Mouse (Mus musculus): ENCODE measurements around the gene Gm28048. TPM values are rescaled to one million over a fixed set of nuclear protein-coding genes. Genes with fewer than 3 reads are reported as not detected.

Gm28048 gene
- polyA plus RNA-seq, 1 experiment: not detected

- Histone ChIP-seq H3K4me3 (replicated peaks; ENCODE audit: extremely low read depth, low read depth, low read length) (no peak overlapping the region), H3K4me1 (ENCODE audit: control insufficient read depth, insufficient read depth, low read length) (peaks cover 6% of the 10 kb centered on the region; the same call in 1 of the 2 replicates)
- TF ChIP-seq POLR2A (IDR thresholded peaks at IDR 0.05; ENCODE audit: borderline replicate concordance, extremely low read depth, low read depth, low read length): no peak
- no peak for TF ChIP-seq CTCF (IDR thresholded peaks at IDR 0.05; ENCODE audit: insufficient read depth, low read length)
- no peak for DNase-seq
- WGBS: 58% methylated on average over 1 of the region's 1 CpGs
Observed at GRCm38 (mm10) chr11:22978711-22979110, 3.2 kb downstream of the Gm28048 start.

DNA sequence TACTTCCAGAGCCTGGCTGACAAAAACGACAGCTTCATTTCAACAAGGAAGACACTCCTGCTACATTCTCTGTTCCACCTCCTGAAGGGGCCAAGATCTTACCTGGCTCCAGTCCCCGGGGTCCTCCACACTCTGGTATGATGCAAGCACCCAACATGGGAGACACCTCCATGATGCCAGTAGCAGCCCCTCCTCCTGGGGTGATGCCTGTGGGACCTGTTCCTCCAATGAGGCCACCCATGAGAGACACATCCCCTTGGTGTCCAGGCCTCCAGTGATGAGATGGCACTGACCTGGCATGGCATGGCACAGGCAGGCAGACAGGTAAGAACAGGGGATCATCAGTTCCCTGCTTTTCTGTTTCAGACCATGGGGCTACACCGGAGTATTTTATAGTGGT, 3.7 kb downstream of the Gm28048 start:
- H3K4me3 ChIP-seq (replicated peaks; ENCODE audit: extremely low read depth, low read depth, low read length): no peak overlapping the region
- WGBS: 88% methylated on average over 3 of the region's 3 CpGs
- TF ChIP-seq CTCF (IDR thresholded peaks at IDR 0.05; ENCODE audit: insufficient read depth, low read length): no peak
- TF ChIP-seq POLR2A (IDR thresholded peaks at IDR 0.05; ENCODE audit: borderline replicate concordance, extremely low read depth, low read depth, low read length): no peak

GRCm38 (mm10) chr11:22973599-22973998, 8.3 kb downstream of the Gm28048 start:
- TF ChIP-seq POLR2A (IDR thresholded peaks at IDR 0.05; ENCODE audit: borderline replicate concordance, extremely low read depth, low read depth, low read length): no peak
- no peak for TF ChIP-seq CTCF (IDR thresholded peaks at IDR 0.05; ENCODE audit: insufficient read depth, low read length)
- H3K4me3 ChIP-seq (replicated peaks; ENCODE audit: extremely low read depth, low read depth, low read length): peak overlapping the region; percentile 66
- WGBS: 49% methylated on average over 14 of the region's 14 CpGs
- peaks cover 3% of the 10 kb centered on the region; the same call in 1 of the 2 replicates for H3K4me1 ChIP-seq (ENCODE audit: control insufficient read depth, insufficient read depth, low read length)
- no peak for DNase-seq

More for the DNA sequence above, 3.7 kb downstream of the Gm28048 start:
- peaks cover 6% of the 10 kb centered on the region; the same call in 1 of the 2 replicates for H3K4me1 ChIP-seq (ENCODE audit: control insufficient read depth, insufficient read depth, low read length)
- DNase-seq: no peak

GRCm38 (mm10) chr11:22972746-22973526, 9.0 kb downstream of the Gm28048 start:
- TF ChIP-seq CTCF (IDR thresholded peaks at IDR 0.05; ENCODE audit: insufficient read depth, low read length) (no peak), POLR2A (IDR thresholded peaks at IDR 0.05; ENCODE audit: borderline replicate concordance, extremely low read depth, low read depth, low read length) (peak; percentile 90; the same call in 1 of the 2 replicates)
- Histone ChIP-seq H3K4me3 (replicated peaks; ENCODE audit: extremely low read depth, low read depth, low read length) (peak overlapping the region; percentile 84), H3K4me1 (ENCODE audit: control insufficient read depth, insufficient read depth, low read length) (peaks cover 3% of the 10 kb centered on the region; the same call in 1 of the 2 replicates)
- peak; percentile 82 for DNase-seq
- 49% methylated on average over 44 of the region's 46 CpGs for WGBS

- TF ChIP-seq POLR2A (IDR thresholded peaks at IDR 0.05; ENCODE audit: borderline replicate concordance, extremely low read depth, low read depth, low read length): peak; percentile 94; the same call in 1 of the 2 replicates
- no peak for TF ChIP-seq CTCF (IDR thresholded peaks at IDR 0.05; ENCODE audit: insufficient read depth, low read length)
- Histone ChIP-seq H3K4me1 (ENCODE audit: control insufficient read depth, insufficient read depth, low read length) (peaks cover 3% of the 10 kb centered on the region; the same call in 1 of the 2 replicates), H3K4me3 (replicated peaks; ENCODE audit: extremely low read depth, low read depth, low read length) (peak within 1 kb of the TSS; percentile 84)
- DNase-seq: peak; percentile 62
- 54% methylated on average over 56 of the region's 56 CpGs for WGBS
Observed at GRCm38 (mm10) chr11:22971835-22972709, 9.8 kb downstream of the Gm28048 start, which contains the start of gene Zrsr1. Gene Zrsr1 (plus strand): TSS chr11:22972005.

GRCm38 (mm10) chr11:22970546-22970945, 11.3 kb downstream of the Gm28048 start:
- Histone ChIP-seq H3K4me1 (ENCODE audit: control insufficient read depth, insufficient read depth, low read length) (peaks cover 2% of the 10 kb centered on the region; the same call in 1 of the 2 replicates), H3K4me3 (replicated peaks; ENCODE audit: extremely low read depth, low read depth, low read length) (no peak overlapping the region)
- TF ChIP-seq POLR2A (IDR thresholded peaks at IDR 0.05; ENCODE audit: borderline replicate concordance, extremely low read depth, low read depth, low read length) (no peak), CTCF (IDR thresholded peaks at IDR 0.05; ENCODE audit: insufficient read depth, low read length) (no peak)
- 100% methylated on average over 1 of the region's 1 CpGs for WGBS
- no peak for DNase-seq

DNA sequence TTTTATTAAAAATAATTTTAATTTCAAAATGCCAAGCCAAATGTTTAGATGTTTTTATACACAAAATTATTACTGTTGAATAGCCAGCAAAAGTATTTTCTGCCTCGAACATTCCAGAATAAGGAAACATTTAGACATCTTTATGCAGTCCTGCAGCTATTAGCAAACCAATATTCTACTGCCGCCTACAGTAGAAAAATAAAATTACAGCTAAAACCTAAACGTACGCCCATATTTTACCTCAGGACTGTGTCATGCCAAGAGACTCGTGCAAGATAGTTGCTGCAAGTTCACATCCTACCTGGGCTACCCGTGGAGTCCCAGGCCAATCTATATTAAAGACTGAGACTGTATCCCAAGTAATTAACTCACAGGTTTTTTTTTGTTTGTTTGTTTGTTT, 12.4 kb downstream of the Gm28048 start:
- H3K4me1 ChIP-seq (ENCODE audit: control insufficient read depth, insufficient read depth, low read length): no peaks in the 10 kb centered on the region
- H3K4me3 ChIP-seq (replicated peaks; ENCODE audit: extremely low read depth, low read depth, low read length): no peak overlapping the region
- no peak for TF ChIP-seq CTCF (IDR thresholded peaks at IDR 0.05; ENCODE audit: insufficient read depth, low read length)
- TF ChIP-seq POLR2A (IDR thresholded peaks at IDR 0.05; ENCODE audit: borderline replicate concordance, extremely low read depth, low read depth, low read length): no peak
- DNase-seq: no peak
- 35% methylated on average over 6 of the region's 6 CpGs for WGBS

- no peaks in the 10 kb centered on the region for H3K4me1 ChIP-seq (ENCODE audit: control insufficient read depth, insufficient read depth, low read length)
- H3K4me3 ChIP-seq (replicated peaks; ENCODE audit: extremely low read depth, low read depth, low read length): no peak overlapping the region
- no peak for DNase-seq
- WGBS: 73% methylated on average over 4 of the region's 4 CpGs
- no peak for TF ChIP-seq CTCF (IDR thresholded peaks at IDR 0.05; ENCODE audit: insufficient read depth, low read length)
- no peak for TF ChIP-seq POLR2A (IDR thresholded peaks at IDR 0.05; ENCODE audit: borderline replicate concordance, extremely low read depth, low read depth, low read length)
Observed at GRCm38 (mm10) chr11:22965503-22965902, 16.4 kb downstream of the Gm28048 start.

DNA sequence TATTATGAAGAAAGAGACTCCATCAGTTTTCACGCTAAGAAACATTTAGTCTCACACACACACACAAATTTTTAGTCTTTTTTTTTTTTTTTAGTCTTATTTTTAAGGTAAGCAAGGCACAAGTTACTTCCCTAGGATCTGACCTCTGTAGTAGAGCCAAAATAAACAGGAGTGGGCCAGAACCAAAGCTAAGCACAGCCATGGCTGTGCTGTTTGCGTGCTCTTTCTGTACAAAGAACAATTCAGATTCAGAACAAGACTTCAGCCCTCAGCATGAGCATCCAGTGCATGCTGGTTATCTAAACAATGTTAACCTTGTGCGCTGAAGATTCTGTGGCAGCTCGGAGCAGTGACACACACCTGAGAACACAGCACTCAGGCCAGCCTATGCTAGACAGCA, 17.5 kb downstream of the Gm28048 start:
- TF ChIP-seq POLR2A (IDR thresholded peaks at IDR 0.05; ENCODE audit: borderline replicate concordance, extremely low read depth, low read depth, low read length) (no peak), CTCF (IDR thresholded peaks at IDR 0.05; ENCODE audit: insufficient read depth, low read length) (no peak)
- no peak overlapping the region for H3K4me3 ChIP-seq (replicated peaks; ENCODE audit: extremely low read depth, low read depth, low read length)
- H3K4me1 ChIP-seq (ENCODE audit: control insufficient read depth, insufficient read depth, low read length): peaks cover 3% of the 10 kb centered on the region
- DNase-seq: no peak
- WGBS: 62% methylated on average over 4 of the region's 4 CpGs

All from lung, adult 2 months (tissue).